Mouse (Mus musculus) C2C12 (cell line): ENCODE measurements around the gene Prickle2.

ENCODE experiments used
- CEBPB ChIP-seq: IDR thresholded peaks from one replicate; pipeline ENCODE4 v1.6.1; 2011; ENCODE audit warnings: low read depth, mild to moderate bottlenecking, control low read depth, moderate library complexity
- CTCF ChIP-seq: IDR thresholded peaks from one replicate; pipeline ENCODE4 v1.5.1; 2011; ENCODE audit not compliant: control insufficient read depth, insufficient read depth, insufficient read length
- FOSL1 ChIP-seq: IDR thresholded peaks from one replicate; pipeline ENCODE4 v1.8.0; 2011; ENCODE audit warnings: mild to moderate bottlenecking, low read length; ENCODE audit not compliant: poor library complexity, insufficient read depth, severe bottlenecking
- MAX ChIP-seq: IDR thresholded peaks from one replicate; pipeline ENCODE4 v1.6.1; 2011; ENCODE audit warnings: mild to moderate bottlenecking, control low read depth
- MYOD1 ChIP-seq: IDR thresholded peaks from one replicate; pipeline ENCODE4 v1.6.1; 2011; ENCODE audit warnings: low read depth; ENCODE audit not compliant: control insufficient read depth, insufficient read length
- MYOG ChIP-seq: IDR thresholded peaks from one replicate; pipeline ENCODE4 v1.6.1; 2011; ENCODE audit not compliant: control insufficient read depth, insufficient read length; ENCODE audit errors: extremely low read depth
- USF1 ChIP-seq: IDR thresholded peaks from one replicate; pipeline ENCODE4 v1.6.1; 2011; ENCODE audit warnings: low read depth, mild to moderate bottlenecking, control low read depth, moderate library complexity

GRCm38 (mm10) chr6:92405571-92405970 is 300.4 kb downstream of the Prickle2 start:
- TF ChIP-seq CTCF = no peak
- no peak for TF ChIP-seq CEBPB
- no peak for TF ChIP-seq MAX
- no peak for TF ChIP-seq MYOG
- TF ChIP-seq USF1 = no peak
- no peak for TF ChIP-seq MYOD1
- no peak for TF ChIP-seq FOSL1
